Mouse (Mus musculus) heart, postnatal 0 days (tissue): ENCODE results near the gene Npas3.

ENCODE experiments used
- CTCF ChIP-seq: IDR thresholded peaks from 2 replicates; pipeline ENCODE4 v1.5.1; 2016; ENCODE audit warnings: antibody characterized with exemption, control low read depth, low read depth
- EP300 ChIP-seq: IDR thresholded peaks from 2 replicates; pipeline ENCODE4 v1.6.1; 2016; ENCODE audit warnings: antibody characterized with exemption, low read depth

- TF ChIP-seq EP300 (no peak), CTCF (no peak)
Observed at GRCm38 (mm10) chr12:54048126-54048525, 799.6 kb downstream of the Npas3 start.
